In genomic region chr10:121533137-121533872, GRCm38 (mm10) we compare ENCODE assay signal across 8 mouse cellular contexts. TPM values are rescaled to one million over a fixed set of nuclear protein-coding genes. Genes with fewer than 3 reads are reported as not detected.
DNase-seq lines count a peak whose midpoint lies in the region; ATAC-seq lines count a peak whose summit lies in the region.

No protein-coding gene starts in this region.

- H3K4me1 ChIP-seq in limb, embryonic 12.5 days (replicated peaks), result peaks cover 14% of the 10 kb centered on the region
- 0 out of 2 replicates have a peak, but pooled peaks cover 2% of the 10 kb centered on the region for H3K4me1 ChIP-seq in midbrain, embryonic 11.5 days (ENCODE audit: control insufficient read depth, insufficient read depth, low read length)

- WGBS in limb, embryonic 12.5 days, result 12% methylated on average over 32 of the region's 32 CpGs
- WGBS in midbrain, embryonic 11.5 days, result 15% methylated on average over 32 of the region's 32 CpGs

- H3K9ac ChIP-seq in limb, embryonic 12.5 days (replicated peaks), result peak overlapping the region; percentile 51; the same call in 1 of the 2 replicates
- H3K9ac ChIP-seq in midbrain, embryonic 11.5 days (ENCODE audit: low read length), result peak overlapping the region; percentile 54

- H3K27ac ChIP-seq in limb, embryonic 12.5 days, result 0 out of 2 replicates have a peak overlapping the region, but pooled peaks have one; percentile 4
- no peak overlapping the region for H3K27ac ChIP-seq in midbrain, embryonic 11.5 days (ENCODE audit: low read depth, low read length)

- peaks cover 4% of the 10 kb centered on the region; the same call in 1 of the 2 replicates for H3K9me3 ChIP-seq in limb, embryonic 12.5 days
- H3K9me3 ChIP-seq in midbrain, embryonic 11.5 days (ENCODE audit: control insufficient read depth, low read length), result no peaks in the 10 kb centered on the region; the same call in 1 of the 2 replicates

- no peaks in the 10 kb centered on the region for H3K27me3 ChIP-seq in limb, embryonic 12.5 days
- H3K27me3 ChIP-seq in midbrain, embryonic 11.5 days (ENCODE audit: control insufficient read depth, insufficient read depth, low read length), result no peaks in the 10 kb centered on the region

- DNase-seq in gastrocnemius, adult 18-20 months (ENCODE audit: low spot score), result peak; percentile 15
- DNase-seq in gastrocnemius, adult 8-10 months (ENCODE audit: low spot score in 2 of 2), result no peak
- peak; percentile 83 for DNase-seq in embryo, embryonic 11 days
- peak; percentile 46 for DNase-seq in kidney, adult 18-20 months
- DNase-seq in midbrain, embryonic 11.5 days (ENCODE audit: low spot score, missing footprints), result peak; percentile 93
- peak; percentile 29 to 77 for DNase-seq in spleen, postnatal 4 days (ENCODE audit: low spot score in 2 of 2)

- peak overlapping the region; percentile 61 for H3K4me2 ChIP-seq in limb, embryonic 12.5 days
- H3K4me2 ChIP-seq in midbrain, embryonic 11.5 days, result peak overlapping the region; percentile 51

- peak overlapping the region; percentile 38 for H3K4me3 ChIP-seq in limb, embryonic 12.5 days (replicated peaks)
- H3K4me3 ChIP-seq in midbrain, embryonic 11.5 days (ENCODE audit: low read depth, low read length), result peak overlapping the region; percentile 22; the same call in 1 of the 2 replicates

- no peaks in the 10 kb centered on the region for H3K36me3 ChIP-seq in limb, embryonic 12.5 days
- H3K36me3 ChIP-seq in midbrain, embryonic 11.5 days (ENCODE audit: control insufficient read depth, insufficient read depth, low read length), result no peaks in the 10 kb centered on the region

- ATAC-seq in granulocyte monocyte progenitor cell, adult 5-6 weeks (replicated peaks; ENCODE audit: poor library complexity, severe bottlenecking), result peak; percentile 38; the same call in 1 of the 2 replicates
- ATAC-seq in limb, embryonic 12.5 days (ENCODE audit: insufficient number of reproducible peaks, insufficient read depth, low FRiP score, low TSS enrichment, low read depth), result peak; percentile 67
- ATAC-seq in midbrain, embryonic 11.5 days (ENCODE audit: low FRiP score), result peak; percentile 70

RNA-seq across cellular contexts. Expression of gene Tbk1, which starts 53.3 kb away (rescaled TPM):
- total RNA-seq in gastrocnemius, adult 18-20 months (2021), result 10 to 100 TPM in 1 of 2 experiments, 1 to 10 TPM in 1; 9.0 to 10.2 TPM
- total RNA-seq in gastrocnemius, adult 8-10 months (2022), result 10 to 100 TPM in 2 of 4 experiments, 1 to 10 TPM in 2; 8.7 to 11.4 (median 10.0) TPM
- 69.1 and 70.9 TPM in 2 replicates for total RNA-seq in granulocyte monocyte progenitor cell, adult 5-6 weeks (2014; fragmentation: Nextera tagmentation)
- total RNA-seq in granulocyte monocyte progenitor cell, adult 5-6 weeks (2017), result 53.0 and 67.7 TPM in 2 replicates
- polyA plus RNA-seq in limb, embryonic 12.5 days (2016; fragmentation: Nextera tagmentation; extraction: Ambion mirVana), result 33.7 and 34.4 TPM in 2 replicates
- polyA plus RNA-seq in midbrain, embryonic 11.5 days (2014; fragmentation: Nextera tagmentation; extraction: Ambion mirVana), result 34.0 and 35.7 TPM in 2 replicates

RNA-seq across cellular contexts. Expression of gene Rassf3, which starts 57.2 kb away (rescaled TPM):
- total RNA-seq in gastrocnemius, adult 18-20 months (2021), result 10 to 100 TPM; 34.7 to 47.5 TPM
- 10 to 100 TPM; 23.3 to 43.2 (median 31.1) TPM for total RNA-seq in gastrocnemius, adult 8-10 months (2022)
- 22.4 and 30.6 TPM in 2 replicates for total RNA-seq in granulocyte monocyte progenitor cell, adult 5-6 weeks (2014; fragmentation: Nextera tagmentation)
- total RNA-seq in granulocyte monocyte progenitor cell, adult 5-6 weeks (2017), result 21.0 and 22.5 TPM in 2 replicates
- polyA plus RNA-seq in limb, embryonic 12.5 days (2016; fragmentation: Nextera tagmentation; extraction: Ambion mirVana), result 20.2 and 22.2 TPM in 2 replicates
- 5.9 and 6.0 TPM in 2 replicates for polyA plus RNA-seq in midbrain, embryonic 11.5 days (2014; fragmentation: Nextera tagmentation; extraction: Ambion mirVana)

Comparison
In these comparisons a context has a peak if more than half of its experiments do, and no peak if none do; other contexts are left out.
1. DNase-seq: peak in gastrocnemius, adult 18-20 months (single experiment), embryo, embryonic 11 days (single experiment), kidney, adult 18-20 months (single experiment), midbrain, embryonic 11.5 days (single experiment) and spleen, postnatal 4 days (2 of 2); none in gastrocnemius, adult 8-10 months (0 of 2).
2. RNA of gene Tbk1, which starts 53.3 kb away (total RNA-seq): 53.0 to 70.9 TPM in granulocyte monocyte progenitor cell, adult 5-6 weeks; 9.0 to 10.2 TPM in gastrocnemius, adult 18-20 months and 8.7 to 11.4 TPM in gastrocnemius, adult 8-10 months; every median in the first group is over 4 times any median in the second.
3. Peak in every context shown above with its lines, with median percentiles within 50 percentile points of each other: ATAC-seq.